Mouse (Mus musculus) forebrain, embryonic 14.5 days (tissue): ENCODE measurements around the gene Il17rc. TPM values are rescaled to one million over a fixed set of nuclear protein-coding genes. Genes with fewer than 3 reads are reported as not detected.

Experiments used
- ATAC-seq: fragments of 200-750 bp; cut with Nextera tagmentation; 2 replicates; pipeline ENCODE4 v1.8.0; 2017; ENCODE audit warnings: mild to moderate bottlenecking, moderate library complexity
- DNase-seq: peaks from one replicate; pipeline ENCODE4 v3.0.0-alpha.2; 2015; ENCODE audit warnings: low spot score
- H3K27ac ChIP-seq: fragments of 300-500 bp; sonication (generic); 2 replicates; pipeline ENCODE4 v1.5.1; 2014; ENCODE audit warnings: low read depth, mild to moderate bottlenecking, control low read depth, low read length, moderate library complexity
- H3K27me3 ChIP-seq: fragments of 300-500 bp; sonication (generic); replicated peaks from 2 replicates; pipeline ENCODE4 v1.6.1; 2014; ENCODE audit warnings: low read length, control low read depth, mixed read lengths; ENCODE audit not compliant: control insufficient read depth, insufficient read depth
- H3K36me3 ChIP-seq: fragments of 300-500 bp; sonication (generic); 2 replicates; pipeline ENCODE4 v1.6.1; 2014; ENCODE audit warnings: low read length, control low read depth; ENCODE audit not compliant: control insufficient read depth, insufficient read depth
- H3K4me1 ChIP-seq: fragments of 300-500 bp; sonication (generic); 2 replicates; pipeline ENCODE4 v1.6.1; 2014; ENCODE audit warnings: antibody characterized with exemption, low read length, control low read depth; ENCODE audit not compliant: control insufficient read depth, insufficient read depth
- H3K4me2 ChIP-seq: fragments of 300-500 bp; sonication (generic); 2 replicates; pipeline ENCODE4 v1.6.1; 2014; ENCODE audit warnings: mild to moderate bottlenecking, control low read depth, low read length
- H3K4me3 ChIP-seq: fragments of 300-500 bp; sonication (generic); 2 replicates; pipeline ENCODE4 v1.5.1; 2014; ENCODE audit warnings: low read depth, low read length, control low read depth
- H3K9ac ChIP-seq: fragments of 300-500 bp; sonication (generic); 2 replicates; pipeline ENCODE4 v1.6.1; 2014; ENCODE audit warnings: mild to moderate bottlenecking, low read length, control low read depth, moderate library complexity
- H3K9me3 ChIP-seq: fragments of 300-500 bp; sonication (generic); replicated peaks from 2 replicates; pipeline ENCODE4 v1.6.1; 2016; ENCODE audit warnings: low read length, control low read depth, mixed read lengths; ENCODE audit not compliant: control insufficient read depth
- WGBS: fragments of 180-500 bp; shearing (Covaris S2); extraction: QIAGEN DNeasy Blood & Tissue Kit; methylation state at CpG from one replicate; pipeline ENCODE4 v1.1.7; 2014; 5-methylcytosine and 5-hydroxymethylcytosine counted together
- polyA plus RNA-seq: library from polyadenylated mRNA; unstranded; fragments of >200 nt; fragmentation: Nextera tagmentation; extraction: Ambion mirVana; gene quantifications from 2 replicates; pipeline ENCODE4 v1.2.1, GENCODE M21; 2014

Il17rc gene
- polyA plus RNA-seq, 1 experiment from 2014 or later: 1.3 TPM

- Histone ChIP-seq H3K4me3 (no peak overlapping the region), H3K9ac (no peak overlapping the region), H3K36me3 (no peaks in the 10 kb centered on the region), H3K4me2 (no peak overlapping the region), H3K9me3 (no peaks in the 10 kb centered on the region), H3K4me1 (no peaks in the 10 kb centered on the region), H3K27ac (no peak overlapping the region), H3K27me3 (no peaks in the 10 kb centered on the region)
- ATAC-seq (no peak), DNase-seq (no peak)
- WGBS: 66% methylated on average over 7 of the region's 7 CpGs
These were observed 7.2 kb upstream of the Il17rc start for GRCm38 (mm10) chr6:113464040-113464439.

GRCm38 (mm10) chr6:113465602-113466001 lies 5.6 kb upstream of the Il17rc start:
- Histone ChIP-seq H3K9ac (no peak overlapping the region), H3K27ac (no peak overlapping the region), H3K4me1 (no peaks in the 10 kb centered on the region), H3K4me2 (no peak overlapping the region), H3K27me3 (peaks cover 9% of the 10 kb centered on the region; the same call in 1 of the 2 replicates), H3K9me3 (no peaks in the 10 kb centered on the region), H3K36me3 (no peaks in the 10 kb centered on the region), H3K4me3 (no peak overlapping the region)
- DNase-seq (no peak), ATAC-seq (no peak)
- WGBS: 63% methylated on average over 5 of the region's 5 CpGs

- Histone ChIP-seq H3K4me3 (no peak overlapping the region), H3K27me3 (peaks cover 14% of the 10 kb centered on the region; the same call in 1 of the 2 replicates), H3K4me1 (no peaks in the 10 kb centered on the region), H3K9me3 (no peaks in the 10 kb centered on the region), H3K27ac (no peak overlapping the region), H3K9ac (no peak overlapping the region; the same call in 1 of the 2 replicates), H3K4me2 (no peak overlapping the region), H3K36me3 (no peaks in the 10 kb centered on the region)
- ATAC-seq (0 out of 2 replicates have a peak, but pooled peaks have one; percentile 4), DNase-seq (no peak)
- 69% methylated on average over 3 of the region's 3 CpGs for WGBS
These were observed 2.7 kb upstream of the Il17rc start for GRCm38 (mm10) chr6:113468512-113468911.

GRCm38 (mm10) chr6:113469021-113469420 lies 2.2 kb upstream of the Il17rc start:
- peak overlapping the region; percentile 40 for H3K9ac ChIP-seq
- peak overlapping the region; percentile 60 for H3K4me2 ChIP-seq
- no peak overlapping the region for H3K27ac ChIP-seq
- no peaks in the 10 kb centered on the region for H3K9me3 ChIP-seq
- peak; percentile 81 for DNase-seq
- ATAC-seq: peak; percentile 79
- H3K4me1 ChIP-seq: no peaks in the 10 kb centered on the region
- H3K36me3 ChIP-seq: no peaks in the 10 kb centered on the region
- peak overlapping the region; percentile 30; the same call in 1 of the 2 replicates for H3K4me3 ChIP-seq
- peaks cover 14% of the 10 kb centered on the region; the same call in 1 of the 2 replicates for H3K27me3 ChIP-seq
- WGBS: 10% methylated on average over 9 of the region's 9 CpGs

- no peaks in the 10 kb centered on the region for H3K36me3 ChIP-seq
- 1% methylated on average over 31 of the region's 31 CpGs for whole genome bisulfite sequencing
- peak overlapping the region; percentile 40 for H3K9ac ChIP-seq
- H3K4me1 ChIP-seq: no peaks in the 10 kb centered on the region
- no peaks in the 10 kb centered on the region for H3K9me3 ChIP-seq
- peak overlapping the region; percentile 30 for H3K4me3 ChIP-seq
- peak; percentile 65 for DNase-seq
- no peak overlapping the region for H3K27ac ChIP-seq
- peak overlapping the region; percentile 60 for H3K4me2 ChIP-seq
- peak; percentile 74 for ATAC-seq
- peaks cover 14% of the 10 kb centered on the region; the same call in 1 of the 2 replicates for H3K27me3 ChIP-seq
These were observed 1.8 kb upstream of the Il17rc start for GRCm38 (mm10) chr6:113469432-113469831.

- no peaks in the 10 kb centered on the region for H3K36me3 ChIP-seq
- H3K4me1 ChIP-seq: no peaks in the 10 kb centered on the region
- no peak overlapping the region for H3K9ac ChIP-seq
- DNase-seq: no peak
- no peak for ATAC-seq
- peaks cover 14% of the 10 kb centered on the region; the same call in 1 of the 2 replicates for H3K27me3 ChIP-seq
- no peak overlapping the region for H3K4me2 ChIP-seq
- H3K9me3 ChIP-seq: no peaks in the 10 kb centered on the region
- no peak overlapping the region for H3K27ac ChIP-seq
- no peak overlapping the region for H3K4me3 ChIP-seq
- 66% methylated on average over 10 of the region's 10 CpGs for WGBS
These were observed 834 bp downstream of the Il17rc start for GRCm38 (mm10) chr6:113472061-113472460.

GRCm38 (mm10) chr6:113473246-113473645 lies 2.0 kb downstream of the Il17rc start:
- Histone ChIP-seq H3K4me1 (no peaks in the 10 kb centered on the region), H3K27ac (no peak overlapping the region), H3K36me3 (no peaks in the 10 kb centered on the region), H3K9me3 (no peaks in the 10 kb centered on the region), H3K9ac (no peak overlapping the region), H3K4me3 (no peak overlapping the region), H3K4me2 (no peak overlapping the region), H3K27me3 (peaks cover 14% of the 10 kb centered on the region; the same call in 1 of the 2 replicates)
- ATAC-seq: no peak
- DNase-seq: no peak
- WGBS: 84% methylated on average over 2 of the region's 2 CpGs

GRCm38 (mm10) chr6:113473715-113474114 lies 2.5 kb downstream of the Il17rc start:
- H3K4me3 ChIP-seq: no peak overlapping the region
- peaks cover 14% of the 10 kb centered on the region; the same call in 1 of the 2 replicates for H3K27me3 ChIP-seq
- no peak overlapping the region for H3K4me2 ChIP-seq
- no peaks in the 10 kb centered on the region for H3K9me3 ChIP-seq
- H3K36me3 ChIP-seq: no peaks in the 10 kb centered on the region
- H3K4me1 ChIP-seq: no peaks in the 10 kb centered on the region
- 93% methylated on average over 6 of the region's 6 CpGs for WGBS
- DNase-seq: no peak
- no peak for ATAC-seq
- no peak overlapping the region for H3K9ac ChIP-seq
- no peak overlapping the region for H3K27ac ChIP-seq

GRCm38 (mm10) chr6:113477353-113477752 lies 6.1 kb downstream of the Il17rc start:
- WGBS: 65% methylated on average over 7 of the region's 7 CpGs
- no peak overlapping the region for H3K4me2 ChIP-seq
- H3K4me3 ChIP-seq: no peak overlapping the region
- H3K36me3 ChIP-seq: no peaks in the 10 kb centered on the region
- no peak for ATAC-seq
- DNase-seq: no peak
- H3K9ac ChIP-seq: no peak overlapping the region
- H3K27me3 ChIP-seq: no peaks in the 10 kb centered on the region
- no peaks in the 10 kb centered on the region for H3K4me1 ChIP-seq
- H3K27ac ChIP-seq: no peak overlapping the region
- no peaks in the 10 kb centered on the region for H3K9me3 ChIP-seq
